Mouse (Mus musculus) liver, postnatal 0 days (tissue): ENCODE data around the gene Tmem41b. TPM values are rescaled to one million over a fixed set of nuclear protein-coding genes. Genes with fewer than 3 reads are reported as not detected.

Source experiments
- ATAC-seq: fragments of 200-750 bp; cut with Nextera tagmentation; 2 replicates; pipeline ENCODE4 v1.8.0; 2017; ENCODE audit warnings: mild to moderate bottlenecking, moderate library complexity
- DNase-seq: peaks from one replicate; pipeline ENCODE4 v3.0.0-alpha.2; 2016
- H3K27ac ChIP-seq: fragments of 300-500 bp; sonication (generic); 2 replicates; pipeline ENCODE4 v1.5.1; 2014; ENCODE audit warnings: antibody characterized with exemption, moderate library complexity, mild to moderate bottlenecking, low read depth
- H3K27me3 ChIP-seq: fragments of 300-500 bp; sonication (generic); 2 replicates; pipeline ENCODE4 v1.6.1; 2014; ENCODE audit warnings: low read length, control low read depth, mixed read lengths; ENCODE audit not compliant: insufficient read depth
- H3K36me3 ChIP-seq: fragments of 300-500 bp; sonication (generic); replicated peaks from 2 replicates; pipeline ENCODE4 v1.6.1; 2014; ENCODE audit warnings: mild to moderate bottlenecking, control low read depth, low read length, moderate library complexity, mixed read lengths; ENCODE audit not compliant: insufficient read depth
- H3K4me1 ChIP-seq: fragments of 300-500 bp; sonication (generic); 2 replicates; pipeline ENCODE4 v1.6.1; 2014; ENCODE audit warnings: antibody characterized with exemption, mild to moderate bottlenecking, control low read depth; ENCODE audit not compliant: insufficient read depth
- H3K4me2 ChIP-seq: fragments of 300-500 bp; sonication (generic); 2 replicates; pipeline ENCODE4 v1.6.1; 2014; ENCODE audit warnings: low read depth, mild to moderate bottlenecking, low read length, moderate library complexity, mixed read lengths
- H3K4me3 ChIP-seq: fragments of 300-500 bp; sonication (generic); 2 replicates; pipeline ENCODE4 v1.5.1; 2014; ENCODE audit warnings: low read depth, low read length
- H3K9ac ChIP-seq: fragments of 300-500 bp; sonication (generic); replicated peaks from 2 replicates; pipeline ENCODE4 v1.6.1; 2014; ENCODE audit warnings: mild to moderate bottlenecking, moderate library complexity
- H3K9me3 ChIP-seq: fragments of 300-500 bp; sonication (generic); 2 replicates; pipeline ENCODE4 v1.6.1; 2016; ENCODE audit warnings: mild to moderate bottlenecking, control low read depth, low read length, mixed read lengths
- CTCF ChIP-seq: sonication (generic); IDR thresholded peaks from 2 replicates; pipeline ENCODE4 v1.5.1; 2016; ENCODE audit warnings: antibody characterized with exemption, low read depth
- EP300 ChIP-seq: IDR thresholded peaks from 2 replicates; pipeline ENCODE4 v1.6.1; 2016; ENCODE audit warnings: antibody characterized with exemption, low read depth, mild to moderate bottlenecking
- WGBS: fragments of 180-500 bp; shearing (Covaris S2); extraction: QIAGEN DNeasy Blood & Tissue Kit; methylation state at CpG from one replicate; pipeline ENCODE4 v1.1.7; 2014; ENCODE audit not compliant: insufficient replicate concordance; 5-methylcytosine and 5-hydroxymethylcytosine counted together
- polyA plus RNA-seq: library from polyadenylated mRNA; unstranded; fragments of >200 nt; fragmentation: Nextera tagmentation; extraction: Ambion mirVana; gene quantifications from 2 replicates; pipeline ENCODE4 v1.2.1, GENCODE M21; 2015

Tmem41b gene
- polyA plus RNA-seq, 1 experiment from 2014 or later = 26.9 TPM

- peaks cover 12% of the 10 kb centered on the region for H3K4me1 ChIP-seq
- 61% methylated on average over 4 of the region's 4 CpGs for WGBS
- H3K4me3 ChIP-seq = no peak overlapping the region
- H3K9me3 ChIP-seq = no peaks in the 10 kb centered on the region
- TF ChIP-seq EP300 (no peak), CTCF (no peak)
- H3K27ac ChIP-seq = no peak overlapping the region
- H3K27me3 ChIP-seq = no peaks in the 10 kb centered on the region
- H3K4me2 ChIP-seq = no peak overlapping the region
- ATAC-seq (no peak), DNase-seq (no peak)
- no peak overlapping the region for H3K9ac ChIP-seq
- H3K36me3 ChIP-seq = no peaks in the 10 kb centered on the region
Observed at GRCm38 (mm10) chr7:109951297-109951696, 35.4 kb downstream of the Tmem41b start.

GRCm38 (mm10) chr7:109944421-109945034 lies 42.2 kb downstream of the Tmem41b start:
- Histone ChIP-seq H3K27me3 (no peaks in the 10 kb centered on the region), H3K4me1 (0 out of 2 replicates have a peak, but pooled peaks cover 3% of the 10 kb centered on the region), H3K4me2 (no peak overlapping the region), H3K9ac (no peak overlapping the region), H3K9me3 (no peaks in the 10 kb centered on the region), H3K36me3 (no peaks in the 10 kb centered on the region), H3K27ac (no peak overlapping the region), H3K4me3 (no peak overlapping the region)
- TF ChIP-seq EP300 = no peak
- TF ChIP-seq CTCF = no peak
- ATAC-seq = no peak
- DNase-seq = no peak
- WGBS = 63% methylated on average over 6 of the region's 6 CpGs

GRCm38 (mm10) chr7:109929628-109930027 lies 57.1 kb downstream of the Tmem41b start:
- H3K4me2 ChIP-seq = no peak overlapping the region
- H3K9ac ChIP-seq = no peak overlapping the region
- H3K4me3 ChIP-seq = no peak overlapping the region
- no peak for ATAC-seq
- TF ChIP-seq CTCF = peak; percentile 44
- TF ChIP-seq EP300 = no peak
- no peak for DNase-seq
- no peaks in the 10 kb centered on the region for H3K4me1 ChIP-seq
- no peaks in the 10 kb centered on the region for H3K27me3 ChIP-seq
- H3K36me3 ChIP-seq = peaks cover 25% of the 10 kb centered on the region
- no peak overlapping the region for H3K27ac ChIP-seq
- no peaks in the 10 kb centered on the region for H3K9me3 ChIP-seq

GRCm38 (mm10) chr7:109928365-109928764 lies 58.4 kb downstream of the Tmem41b start:
- Histone ChIP-seq H3K36me3 (peaks cover 17% of the 10 kb centered on the region), H3K9me3 (no peaks in the 10 kb centered on the region), H3K9ac (no peak overlapping the region), H3K4me3 (no peak overlapping the region), H3K27me3 (no peaks in the 10 kb centered on the region), H3K4me2 (no peak overlapping the region), H3K27ac (no peak overlapping the region), H3K4me1 (no peaks in the 10 kb centered on the region)
- WGBS = 78% methylated on average over 6 of the region's 6 CpGs
- DNase-seq = no peak
- TF ChIP-seq EP300 = no peak
- ATAC-seq = no peak

- H3K27me3 ChIP-seq = no peaks in the 10 kb centered on the region
- no peak overlapping the region for H3K9ac ChIP-seq
- no peaks in the 10 kb centered on the region for H3K9me3 ChIP-seq
- ATAC-seq = no peak
- H3K4me2 ChIP-seq = no peak overlapping the region
- DNase-seq = no peak
- WGBS = 71% methylated on average over 2 of the region's 2 CpGs
- H3K4me1 ChIP-seq = no peaks in the 10 kb centered on the region
- no peak for TF ChIP-seq EP300
- no peak for TF ChIP-seq CTCF
- no peak overlapping the region for H3K4me3 ChIP-seq
- no peak overlapping the region for H3K27ac ChIP-seq
- peaks cover 10% of the 10 kb centered on the region for H3K36me3 ChIP-seq
Observed at GRCm38 (mm10) chr7:109924965-109925364, 61.8 kb downstream of the Tmem41b start.

- no peak overlapping the region for H3K4me3 ChIP-seq
- WGBS = 73% methylated on average over 4 of the region's 4 CpGs
- H3K27me3 ChIP-seq = no peaks in the 10 kb centered on the region
- no peak for ATAC-seq
- no peak overlapping the region for H3K27ac ChIP-seq
- TF ChIP-seq EP300 = no peak
- TF ChIP-seq CTCF = no peak
- no peak overlapping the region for H3K4me2 ChIP-seq
- DNase-seq = no peak
- H3K9ac ChIP-seq = no peak overlapping the region
- peaks cover 22% of the 10 kb centered on the region for H3K36me3 ChIP-seq
- no peaks in the 10 kb centered on the region for H3K9me3 ChIP-seq
- no peaks in the 10 kb centered on the region for H3K4me1 ChIP-seq
Observed at GRCm38 (mm10) chr7:109922889-109923288, 63.8 kb downstream of the Tmem41b start.

Other genes starting within 250 kb of the Tmem41b start
- 40.5 and 40.8 TPM in 2 replicates for gene Tmem9b, start 234.1 kb downstream of the Tmem41b start, polyA plus RNA-seq
- gene Nrip3, start 204.9 kb downstream of the Tmem41b start, polyA plus RNA-seq = 0.14 and 0.28 TPM in 2 replicates
- gene Scube2, start 121.2 kb downstream of the Tmem41b start, polyA plus RNA-seq = 0.04 and 0.06 TPM in 2 replicates
- gene Dennd5a, start 26.5 kb downstream of the Tmem41b start, polyA plus RNA-seq = 8.0 and 8.9 TPM in 2 replicates
- gene Ipo7, start 31.3 kb upstream of the Tmem41b start, polyA plus RNA-seq = 10.7 and 11.9 TPM in 2 replicates
- gene Zfp143, start 74.3 kb upstream of the Tmem41b start, polyA plus RNA-seq = 4.1 and 5.2 TPM in 2 replicates
- 4.5 and 5.3 TPM in 2 replicates for gene Wee1, start 135.1 kb upstream of the Tmem41b start, polyA plus RNA-seq
- 5.2 and 7.2 TPM in 2 replicates for gene Swap70, start 234.8 kb upstream of the Tmem41b start, polyA plus RNA-seq